Mouse (Mus musculus) liver, embryonic 11.5 days (tissue): ENCODE data around the gene Nr1h4. TPM values are rescaled to one million over a fixed set of nuclear protein-coding genes. Genes with fewer than 3 reads are reported as not detected.

Source experiments
- ATAC-seq: fragments of 200-750 bp; cut with Nextera tagmentation; replicated peaks from 2 replicates; pipeline ENCODE4 v1.8.0; 2017; ENCODE audit warnings: moderate number of reproducible peaks, mild to moderate bottlenecking, moderate TSS enrichment, moderate library complexity; ENCODE audit not compliant: low FRiP score
- DNase-seq: peaks from one replicate; pipeline ENCODE4 v3.0.0-alpha.2; 2017; ENCODE audit warnings: low spot score
- H3K27ac ChIP-seq: fragments of 300-500 bp; sonication (generic); 2 replicates; pipeline ENCODE4 v1.5.1; 2014; ENCODE audit warnings: mild to moderate bottlenecking, low read depth, low read length, control low read depth
- H3K27me3 ChIP-seq: fragments of 300-500 bp; sonication (generic); replicated peaks from 2 replicates; pipeline ENCODE4 v1.6.1; 2014; ENCODE audit warnings: low read length, mixed read lengths; ENCODE audit not compliant: control insufficient read depth, insufficient read depth
- H3K36me3 ChIP-seq: fragments of 300-500 bp; sonication (generic); 2 replicates; pipeline ENCODE4 v1.6.1; 2014; ENCODE audit warnings: mild to moderate bottlenecking, low read length, moderate library complexity, mixed read lengths; ENCODE audit not compliant: control insufficient read depth, insufficient read depth
- H3K4me1 ChIP-seq: fragments of 300-500 bp; sonication (generic); replicated peaks from 2 replicates; pipeline ENCODE4 v1.6.1; 2014; ENCODE audit warnings: low read length, mixed read lengths; ENCODE audit not compliant: control insufficient read depth, insufficient read depth
- H3K4me2 ChIP-seq: fragments of 300-500 bp; sonication (generic); 2 replicates; pipeline ENCODE4 v1.6.1; 2014; ENCODE audit warnings: mild to moderate bottlenecking, control low read depth, moderate library complexity
- H3K4me3 ChIP-seq: fragments of 300-500 bp; sonication (generic); 2 replicates; pipeline ENCODE4 v1.5.1; 2014; ENCODE audit warnings: low read depth, low read length, control low read depth
- H3K9ac ChIP-seq: fragments of 300-500 bp; sonication (generic); 2 replicates; pipeline ENCODE4 v1.6.1; 2014; ENCODE audit warnings: low read depth, low read length, control low read depth
- H3K9me3 ChIP-seq: fragments of 300-500 bp; sonication (generic); 2 replicates; pipeline ENCODE4 v1.6.1; 2016; ENCODE audit warnings: low read length, inconsistent platforms, mixed read lengths; ENCODE audit not compliant: control insufficient read depth
- WGBS: fragments of 180-500 bp; shearing (Covaris S2); extraction: QIAGEN DNeasy Blood & Tissue Kit; methylation state at CpG from one replicate; pipeline ENCODE4 v1.1.7; 2014; 5-methylcytosine and 5-hydroxymethylcytosine counted together
- polyA plus RNA-seq: library from polyadenylated mRNA; unstranded; fragments of >200 nt; fragmentation: Nextera tagmentation; extraction: Ambion mirVana; gene quantifications from 2 replicates; pipeline ENCODE4 v1.2.1, GENCODE M21; 2014

Gene Nr1h4
- polyA plus RNA-seq, 1 experiment from 2014 or later: 1.9 TPM

DNA sequence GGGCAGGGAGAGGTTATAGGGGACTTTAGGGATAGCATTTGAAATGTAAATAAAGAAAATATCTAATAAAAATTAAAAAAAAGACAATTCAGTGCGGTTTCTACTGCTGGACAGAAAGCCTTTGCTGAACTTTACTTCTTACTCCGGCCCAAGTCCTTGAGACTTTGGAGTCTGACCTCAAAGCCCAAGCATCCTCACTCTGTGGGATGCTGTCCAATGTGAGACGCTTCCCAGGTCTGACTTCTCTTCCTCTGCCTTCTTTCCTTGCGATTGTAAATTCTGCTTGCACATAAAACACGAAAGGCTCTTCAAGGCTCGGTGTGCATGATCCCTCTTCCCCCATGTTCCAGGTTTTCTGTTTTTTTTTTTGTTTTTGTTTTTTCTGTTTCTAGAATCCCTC lies 31.5 kb downstream of the Nr1h4 start:
- Histone ChIP-seq H3K9ac (no peak overlapping the region), H3K4me2 (no peak overlapping the region), H3K36me3 (no peaks in the 10 kb centered on the region), H3K27me3 (no peaks in the 10 kb centered on the region), H3K4me3 (no peak overlapping the region), H3K9me3 (no peaks in the 10 kb centered on the region), H3K4me1 (no peaks in the 10 kb centered on the region), H3K27ac (no peak overlapping the region)
- 87% methylated on average over 6 of the region's 6 CpGs for WGBS
- ATAC-seq (no peak), DNase-seq (no peak)

GRCm38 (mm10) chr10:89495537-89495936 lies 37.8 kb downstream of the Nr1h4 start:
- Histone ChIP-seq H3K9ac (no peak overlapping the region), H3K36me3 (no peaks in the 10 kb centered on the region), H3K9me3 (no peaks in the 10 kb centered on the region), H3K4me1 (no peaks in the 10 kb centered on the region), H3K4me2 (peak overlapping the region; percentile 44), H3K27ac (no peak overlapping the region), H3K27me3 (no peaks in the 10 kb centered on the region), H3K4me3 (peak overlapping the region; percentile 30)
- WGBS: 68% methylated on average over 7 of the region's 7 CpGs
- DNase-seq (no peak), ATAC-seq (peak; percentile 79)

DNA sequence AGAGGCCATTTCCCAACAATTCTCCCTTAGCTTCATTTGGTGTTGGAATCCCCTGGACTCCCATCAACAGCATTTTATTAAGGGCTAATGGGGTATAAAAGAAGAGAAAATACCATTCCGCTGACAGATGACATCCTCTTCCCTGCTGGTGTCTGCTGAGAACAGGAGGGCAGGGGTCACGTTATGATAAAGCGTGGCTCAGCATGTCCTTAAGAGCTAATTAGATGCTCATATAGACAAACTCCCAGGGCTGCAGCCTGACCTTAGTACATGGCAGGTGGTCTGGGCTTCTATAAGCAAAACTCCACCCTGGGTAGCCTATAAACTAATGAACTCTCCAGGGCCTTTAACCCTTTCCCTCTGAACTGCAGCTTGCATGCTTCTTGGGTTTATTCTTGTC lies 42.1 kb downstream of the Nr1h4 start:
- Histone ChIP-seq H3K27ac (no peak overlapping the region), H3K4me1 (no peaks in the 10 kb centered on the region), H3K36me3 (no peaks in the 10 kb centered on the region), H3K9ac (no peak overlapping the region), H3K4me2 (no peak overlapping the region), H3K9me3 (no peaks in the 10 kb centered on the region), H3K27me3 (no peaks in the 10 kb centered on the region), H3K4me3 (no peak overlapping the region)
- 50% methylated on average over 3 of the region's 3 CpGs for WGBS
- ATAC-seq: no peak
- DNase-seq: no peak

DNA sequence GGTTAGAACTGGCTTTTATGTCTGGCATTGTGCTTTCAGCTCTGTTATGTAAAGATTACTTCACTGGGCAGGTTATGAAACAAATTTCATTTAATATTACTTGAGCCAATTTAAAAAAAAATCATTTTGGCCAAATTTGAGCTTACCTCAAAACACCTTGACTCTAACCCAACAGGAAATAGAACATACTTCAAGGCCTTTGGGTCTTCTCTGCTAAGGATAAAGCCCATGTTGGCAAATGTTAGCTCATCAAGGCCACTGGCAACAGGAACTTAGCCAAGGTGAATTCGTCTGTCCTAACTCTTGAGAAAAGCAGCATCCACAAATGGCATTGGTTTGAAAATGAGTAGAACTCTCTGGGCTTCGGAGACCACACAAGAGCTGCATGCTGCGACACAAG lies 43.1 kb downstream of the Nr1h4 start:
- 88% methylated on average over 3 of the region's 3 CpGs for WGBS
- no peaks in the 10 kb centered on the region for H3K27me3 ChIP-seq
- no peaks in the 10 kb centered on the region for H3K36me3 ChIP-seq
- no peaks in the 10 kb centered on the region for H3K4me1 ChIP-seq
- no peak overlapping the region for H3K4me2 ChIP-seq
- no peak overlapping the region for H3K9ac ChIP-seq
- H3K9me3 ChIP-seq: no peaks in the 10 kb centered on the region
- H3K4me3 ChIP-seq: no peak overlapping the region
- ATAC-seq (no peak), DNase-seq (no peak)
- H3K27ac ChIP-seq: no peak overlapping the region

GRCm38 (mm10) chr10:89489459-89489858 lies 43.9 kb downstream of the Nr1h4 start:
- H3K4me1 ChIP-seq: no peaks in the 10 kb centered on the region
- 57% methylated on average over 4 of the region's 4 CpGs for WGBS
- ATAC-seq (no peak), DNase-seq (no peak)
- no peak overlapping the region for H3K9ac ChIP-seq
- H3K27ac ChIP-seq: no peak overlapping the region
- H3K36me3 ChIP-seq: no peaks in the 10 kb centered on the region
- no peak overlapping the region for H3K4me2 ChIP-seq
- H3K27me3 ChIP-seq: no peaks in the 10 kb centered on the region
- no peaks in the 10 kb centered on the region for H3K9me3 ChIP-seq
- no peak overlapping the region for H3K4me3 ChIP-seq

GRCm38 (mm10) chr10:89486995-89487742 lies 46.2 kb downstream of the Nr1h4 start:
- H3K4me3 ChIP-seq: no peak overlapping the region
- ATAC-seq: no peak
- no peak overlapping the region for H3K4me2 ChIP-seq
- H3K27ac ChIP-seq: no peak overlapping the region
- no peaks in the 10 kb centered on the region for H3K27me3 ChIP-seq
- H3K9me3 ChIP-seq: no peaks in the 10 kb centered on the region
- H3K9ac ChIP-seq: no peak overlapping the region
- DNase-seq: no peak
- H3K36me3 ChIP-seq: no peaks in the 10 kb centered on the region
- 65% methylated on average over 4 of the region's 4 CpGs for WGBS
- no peaks in the 10 kb centered on the region for H3K4me1 ChIP-seq

DNA sequence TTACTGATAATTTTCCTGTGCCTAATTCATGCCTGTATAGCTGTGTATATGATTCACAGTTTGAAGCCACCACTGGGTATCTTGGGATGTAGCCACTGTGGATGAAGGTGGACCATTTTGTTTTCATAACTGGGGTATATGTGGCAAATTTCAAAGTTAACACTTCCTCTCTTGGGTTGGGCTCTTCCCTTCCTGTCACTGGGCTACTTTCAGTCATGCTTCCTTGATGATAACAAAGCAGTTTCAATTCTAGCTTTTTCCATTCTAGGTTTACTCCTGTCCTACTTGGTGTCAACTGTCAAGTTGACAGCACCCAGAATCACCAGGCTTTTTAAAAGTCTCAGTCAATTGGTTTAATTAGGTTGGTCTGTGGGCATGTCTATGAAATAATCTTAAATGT lies 48.5 kb downstream of the Nr1h4 start:
- no peak overlapping the region for H3K9ac ChIP-seq
- H3K4me3 ChIP-seq: no peak overlapping the region
- no peak overlapping the region for H3K27ac ChIP-seq
- DNase-seq (no peak), ATAC-seq (no peak)
- H3K9me3 ChIP-seq: no peaks in the 10 kb centered on the region
- H3K27me3 ChIP-seq: no peaks in the 10 kb centered on the region
- no peak overlapping the region for H3K4me2 ChIP-seq
- H3K4me1 ChIP-seq: no peaks in the 10 kb centered on the region
- no peaks in the 10 kb centered on the region for H3K36me3 ChIP-seq

DNA sequence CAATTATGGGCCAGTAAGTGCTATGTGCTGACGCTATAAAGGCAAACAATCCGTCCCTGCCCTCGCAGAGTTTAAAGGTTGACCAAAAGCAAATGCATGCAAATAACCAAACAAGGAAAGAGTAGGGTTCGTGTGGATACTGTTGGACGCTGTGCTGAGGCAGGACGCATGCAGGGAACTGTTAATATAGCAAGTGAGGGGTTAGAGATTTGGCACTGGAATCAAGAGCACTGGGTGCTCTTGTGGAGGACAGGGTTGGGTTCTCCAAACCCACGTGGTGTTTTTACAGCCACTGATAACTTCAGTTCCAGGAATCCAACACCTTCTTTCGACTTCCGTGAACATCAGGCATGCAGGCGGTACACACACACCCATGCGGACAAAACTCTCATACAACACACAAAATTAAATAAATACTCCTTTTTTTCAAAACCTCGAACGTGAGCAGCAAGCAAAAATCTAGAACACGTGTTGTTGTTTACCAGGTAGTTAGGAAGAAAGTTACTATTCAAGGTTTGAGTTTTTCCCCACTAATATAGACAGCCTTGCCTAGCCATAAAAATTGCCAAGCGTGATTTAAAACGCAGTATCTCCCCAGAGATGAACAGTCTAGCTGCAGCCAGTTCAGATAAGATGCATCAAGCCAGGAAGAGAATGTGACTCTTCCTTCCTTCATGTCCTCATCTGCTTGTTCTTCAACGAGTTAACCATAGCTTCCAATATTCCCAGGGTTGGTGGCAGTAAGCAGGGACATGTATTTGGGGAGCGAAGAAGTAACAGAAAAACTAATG lies 49.4 kb downstream of the Nr1h4 start:
- no peaks in the 10 kb centered on the region for H3K36me3 ChIP-seq
- 73% methylated on average over 18 of the region's 18 CpGs for WGBS
- no peak overlapping the region for H3K4me3 ChIP-seq
- no peak overlapping the region for H3K4me2 ChIP-seq
- ATAC-seq (no peak), DNase-seq (no peak)
- no peaks in the 10 kb centered on the region for H3K27me3 ChIP-seq
- H3K9ac ChIP-seq: no peak overlapping the region
- H3K27ac ChIP-seq: no peak overlapping the region
- no peaks in the 10 kb centered on the region for H3K9me3 ChIP-seq
- H3K4me1 ChIP-seq: no peaks in the 10 kb centered on the region

DNA sequence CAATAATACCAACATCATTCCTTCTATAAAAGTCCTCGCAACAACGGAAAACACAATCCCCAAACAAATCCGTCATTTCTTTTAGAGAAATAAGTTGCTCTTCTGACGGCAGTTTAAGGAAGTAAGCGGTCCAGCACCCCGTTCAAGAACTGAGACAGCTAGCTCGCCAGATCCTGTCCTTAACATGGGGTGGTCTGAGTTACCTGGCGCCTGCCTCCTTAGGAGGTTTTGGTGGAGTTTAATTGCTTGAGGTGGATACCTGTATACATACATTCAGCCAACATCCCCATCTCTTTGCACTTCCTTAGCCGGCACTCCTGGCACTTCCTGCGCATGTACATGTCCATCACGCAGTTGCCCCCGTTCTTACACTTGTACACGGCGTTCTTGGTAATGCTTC lies 50.3 kb downstream of the Nr1h4 start:
- Histone ChIP-seq H3K27ac (no peak overlapping the region), H3K4me1 (no peaks in the 10 kb centered on the region), H3K4me3 (no peak overlapping the region), H3K9me3 (no peaks in the 10 kb centered on the region), H3K27me3 (no peaks in the 10 kb centered on the region), H3K36me3 (no peaks in the 10 kb centered on the region), H3K4me2 (no peak overlapping the region), H3K9ac (no peak overlapping the region)
- WGBS: 82% methylated on average over 14 of the region's 14 CpGs
- no peak for DNase-seq
- ATAC-seq: no peak
